Mouse (Mus musculus): ENCODE measurements around the gene Slc5a10.

DNA sequence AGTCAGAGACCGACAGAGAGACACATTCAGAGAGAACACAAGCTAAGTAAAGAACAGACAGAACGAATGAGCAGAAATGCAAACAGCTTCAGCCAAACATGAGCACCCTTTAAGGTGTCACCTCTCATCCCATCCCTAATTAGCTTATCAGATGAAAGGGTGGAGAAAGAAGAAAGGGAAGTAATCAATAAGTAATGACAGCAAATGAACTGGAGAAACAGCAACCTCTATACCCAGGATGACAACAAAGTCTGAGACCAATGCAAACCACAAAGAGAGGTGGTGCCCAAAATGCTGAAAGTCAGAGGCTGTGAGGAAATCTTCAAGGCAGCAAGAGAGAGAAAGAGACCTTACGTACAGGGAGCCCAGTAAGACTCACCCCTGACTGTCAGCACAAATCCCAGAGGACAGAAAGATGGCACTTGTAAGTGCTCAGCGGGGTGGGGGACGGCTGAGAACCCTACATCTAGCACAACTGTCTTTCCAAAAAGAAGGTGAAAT lies 75.2 kb downstream of the Slc5a10 start:
- TF ChIP-seq POLR2AphosphoS5 (IDR thresholded peaks at IDR 0.05; ENCODE audit: insufficient replicate concordance, low read depth, low read length) (no peak), CTCF (IDR thresholded peaks at IDR 0.05; ENCODE audit: low read depth, low read length) (no peak), GATA1 (IDR thresholded peaks at IDR 0.05; ENCODE audit: borderline replicate concordance, low read length) (no peak)

All from G1E (cell line).